Mouse (Mus musculus) bone marrow macrophage, adult 2 months (primary cell): Measurements from ENCODE around the gene Pnpla2.

Experiments
- CTCF ChIP-seq: IDR thresholded peaks from 2 replicates; pipeline ENCODE4 v1.5.1; 2012; ENCODE audit warnings: low read depth, mild to moderate bottlenecking, low read length, moderate library complexity
- POLR2A ChIP-seq: IDR thresholded peaks from 2 replicates; pipeline ENCODE4 v1.6.1; 2012; ENCODE audit warnings: mild to moderate bottlenecking, low read depth, low read length, borderline replicate concordance

DNA sequence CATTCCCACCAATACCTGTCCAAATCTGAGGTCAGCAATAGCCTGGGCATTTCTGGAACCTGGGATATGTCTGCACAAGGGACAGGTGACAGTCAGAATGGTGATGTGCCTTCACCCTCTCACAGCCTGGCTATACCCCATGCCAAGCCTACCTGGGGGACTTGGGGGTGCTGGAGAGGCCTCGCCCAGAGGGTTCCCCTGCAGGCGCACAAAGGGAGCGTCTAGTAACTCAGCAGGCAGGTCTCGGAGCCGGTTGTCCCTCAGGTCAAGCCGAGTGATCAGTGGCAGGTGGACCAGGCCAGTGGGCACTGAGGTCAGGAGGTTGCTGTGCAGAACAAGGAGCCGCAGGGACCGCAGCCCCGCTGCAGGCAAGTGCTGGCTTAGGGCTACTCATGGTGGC, 13.5 kb upstream of the Pnpla2 start:
- TF ChIP-seq POLR2A (no peak), CTCF (no peak)
